Mouse (Mus musculus): ENCODE data around the gene Hsd17b11.

- no peak for TF ChIP-seq CTCF (IDR thresholded peaks at IDR 0.05; ENCODE audit: extremely low read depth, insufficient read length, insufficient replicate concordance, low read depth, low read length)
- no peak for TF ChIP-seq POLR2A (IDR thresholded peaks at IDR 0.05; ENCODE audit: low read depth, low read length)
Measured at GRCm38 (mm10) chr5:104003955-104004354, 17.8 kb downstream of the Hsd17b11 start.
